Mouse (Mus musculus) frontal cortex, postnatal 25 days (tissue): Measurements from ENCODE around the gene Ott.
"Not testable (repeated sequence)": the region's sequence is repeated elsewhere in the genome, so short reads cannot be mapped to it uniquely, and the experiment has no call there.

ENCODE experiments used
- DNase-seq, 2 experiments: peaks; one replicate each; pipeline ENCODE4 v3.0.0; 2022; ENCODE audit warnings: low spot score in 2 of 2

The Ott gene

GRCm38 (mm10) chrX:149073982-149074381 is at the start of gene Ott:
TSS of gene Ott (plus strand) at chrX:149074282.
- DNase-seq, result not testable (repeated sequence)
